Mouse (Mus musculus) forebrain, postnatal 0 days (tissue): Measurements from ENCODE around the gene Slc25a34. TPM values are rescaled to one million over a fixed set of nuclear protein-coding genes. Genes with fewer than 3 reads are reported as not detected.
A peak's percentile ranks its signal among the peaks of the same experiment; 100 is the strongest.

Experiments
- ATAC-seq: fragments of 200-750 bp; cut with Nextera tagmentation; 2 replicates; pipeline ENCODE4 v1.8.0; 2017; ENCODE audit warnings: mild to moderate bottlenecking, moderate library complexity
- DNase-seq: peaks from one replicate; pipeline ENCODE4 v3.0.0-alpha.2; 2015
- H3K27ac ChIP-seq: fragments of 300-500 bp; sonication (generic); 2 replicates; pipeline ENCODE4 v1.5.1; 2014; ENCODE audit warnings: low read depth, mild to moderate bottlenecking, antibody characterized with exemption, low read length, moderate library complexity, mixed read lengths
- H3K27me3 ChIP-seq: fragments of 300-500 bp; sonication (generic); 2 replicates; pipeline ENCODE4 v1.6.1; 2014; ENCODE audit warnings: mild to moderate bottlenecking, low read length, mixed read lengths; ENCODE audit not compliant: insufficient read depth
- H3K36me3 ChIP-seq: fragments of 300-500 bp; sonication (generic); 2 replicates; pipeline ENCODE4 v1.6.1; 2014; ENCODE audit warnings: mild to moderate bottlenecking, moderate library complexity; ENCODE audit not compliant: insufficient read depth
- H3K4me1 ChIP-seq: fragments of 300-500 bp; sonication (generic); 2 replicates; pipeline ENCODE4 v1.6.1; 2014; ENCODE audit warnings: antibody characterized with exemption; ENCODE audit not compliant: insufficient read depth
- H3K4me2 ChIP-seq: fragments of 300-500 bp; sonication (generic); 2 replicates; pipeline ENCODE4 v1.6.1; 2014; ENCODE audit warnings: low read depth, mild to moderate bottlenecking, moderate library complexity
- H3K4me3 ChIP-seq: fragments of 300-500 bp; sonication (generic); 2 replicates; pipeline ENCODE4 v1.5.1; 2014; ENCODE audit warnings: low read depth, low read length, mixed read lengths
- H3K9ac ChIP-seq: fragments of 300-500 bp; sonication (generic); 2 replicates; pipeline ENCODE4 v1.6.1; 2014; ENCODE audit warnings: mild to moderate bottlenecking
- H3K9me3 ChIP-seq: fragments of 300-500 bp; sonication (generic); 2 replicates; pipeline ENCODE4 v1.6.1; 2016; ENCODE audit warnings: low read length
- CTCF ChIP-seq: sonication (generic); IDR thresholded peaks from 2 replicates; pipeline ENCODE4 v1.5.1; 2016; ENCODE audit warnings: antibody characterized with exemption, control low read depth, low read depth
- WGBS: fragments of 180-500 bp; shearing (Covaris S2); extraction: QIAGEN DNeasy Blood & Tissue Kit; methylation state at CpG from one replicate; pipeline ENCODE4 v1.1.7; 2014; 5-methylcytosine and 5-hydroxymethylcytosine counted together
- polyA plus RNA-seq: library from polyadenylated mRNA; unstranded; fragments of >200 nt; fragmentation: Nextera tagmentation; extraction: Ambion mirVana; gene quantifications from 2 replicates; pipeline ENCODE4 v1.2.1, GENCODE M21; 2015
- total RNA-seq: library from RNA; depleted of rRNA; stranded (reverse); fragments of >200 nt; gene quantifications from 2 replicates; pipeline ENCODE4 v1.2.3, GENCODE M21; 2014

Gene Slc25a34
- total and polyA plus RNA-seq, 2 experiments from 2014 or later = 1.1 to 4.0 TPM

GRCm38 (mm10) chr4:141581051-141581450, 42.6 kb downstream of the Slc25a34 start:
- DNase-seq (no peak), ATAC-seq (no peak)
- Histone ChIP-seq H3K4me3 (no peak overlapping the region), H3K36me3 (no peaks in the 10 kb centered on the region), H3K4me2 (no peak overlapping the region), H3K9me3 (no peaks in the 10 kb centered on the region), H3K4me1 (no peaks in the 10 kb centered on the region), H3K9ac (no peak overlapping the region), H3K27me3 (no peaks in the 10 kb centered on the region), H3K27ac (no peak overlapping the region)
- no peak for TF ChIP-seq CTCF
- WGBS = 82% methylated on average over 13 of the region's 13 CpGs

GRCm38 (mm10) chr4:141578833-141579232, 44.8 kb downstream of the Slc25a34 start:
- no peak for TF ChIP-seq CTCF
- H3K27me3 ChIP-seq = no peaks in the 10 kb centered on the region
- WGBS = 78% methylated on average over 3 of the region's 3 CpGs
- H3K27ac ChIP-seq = no peak overlapping the region
- H3K36me3 ChIP-seq = no peaks in the 10 kb centered on the region
- no peak overlapping the region for H3K4me3 ChIP-seq
- no peak overlapping the region for H3K9ac ChIP-seq
- H3K4me2 ChIP-seq = no peak overlapping the region
- no peaks in the 10 kb centered on the region for H3K4me1 ChIP-seq
- no peaks in the 10 kb centered on the region for H3K9me3 ChIP-seq
- ATAC-seq = no peak
- no peak for DNase-seq

DNA sequence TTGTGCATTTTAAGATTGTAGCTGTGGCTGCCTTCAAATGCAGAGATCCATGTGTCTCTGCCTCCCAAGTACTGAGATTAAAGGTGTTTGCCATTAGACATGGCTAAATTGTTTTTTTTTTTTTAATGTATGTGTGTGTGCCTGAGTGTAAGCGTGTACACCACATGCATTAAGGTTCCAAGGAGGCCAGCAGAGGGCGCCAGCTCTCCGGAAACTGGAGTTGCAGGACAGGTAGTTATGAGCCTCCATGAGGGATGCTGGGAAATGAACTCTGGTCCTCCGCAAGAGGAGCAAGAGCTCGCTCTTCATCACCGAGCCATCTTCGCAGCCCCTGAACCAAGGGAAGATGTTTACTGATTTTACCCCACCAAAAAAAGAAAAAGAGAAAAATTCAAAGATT, 46.7 kb downstream of the Slc25a34 start:
- no peak for DNase-seq
- no peak for ATAC-seq
- Histone ChIP-seq H3K4me1 (no peaks in the 10 kb centered on the region), H3K27me3 (no peaks in the 10 kb centered on the region), H3K4me2 (no peak overlapping the region), H3K27ac (no peak overlapping the region), H3K36me3 (no peaks in the 10 kb centered on the region), H3K4me3 (no peak overlapping the region), H3K9me3 (no peaks in the 10 kb centered on the region), H3K9ac (no peak overlapping the region)
- WGBS = 93% methylated on average over 7 of the region's 7 CpGs
- peak; percentile 33 for TF ChIP-seq CTCF

DNA sequence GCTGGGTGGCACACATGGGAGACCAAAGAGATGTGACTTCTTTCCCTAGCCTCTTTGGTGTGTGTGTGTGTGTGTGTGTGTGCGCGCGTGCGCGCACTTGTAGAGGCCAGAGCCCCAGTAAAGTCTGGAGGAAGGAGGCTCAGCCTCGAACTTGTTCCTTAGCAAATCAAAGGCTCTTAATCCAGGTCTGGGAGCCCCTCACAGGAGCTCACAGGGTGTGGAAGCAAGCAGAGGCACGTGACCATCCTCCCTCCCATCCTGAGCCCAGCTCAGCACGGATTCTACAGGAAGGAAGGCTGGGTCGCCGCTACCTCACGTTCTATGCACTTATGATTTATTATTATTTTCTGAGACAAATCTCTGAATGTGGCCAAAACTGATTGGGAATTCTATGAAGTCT, 47.2 kb downstream of the Slc25a34 start:
- Histone ChIP-seq H3K4me2 (no peak overlapping the region), H3K9me3 (no peaks in the 10 kb centered on the region), H3K36me3 (no peaks in the 10 kb centered on the region), H3K9ac (no peak overlapping the region), H3K4me1 (no peaks in the 10 kb centered on the region), H3K27ac (no peak overlapping the region), H3K27me3 (no peaks in the 10 kb centered on the region), H3K4me3 (no peak overlapping the region)
- WGBS = 86% methylated on average over 11 of the region's 11 CpGs
- TF ChIP-seq CTCF = no peak
- DNase-seq = no peak
- no peak for ATAC-seq

GRCm38 (mm10) chr4:141574789-141575702, 48.6 kb downstream of the Slc25a34 start:
- H3K4me2 ChIP-seq = no peak overlapping the region
- WGBS = 38% methylated on average over 27 of the region's 27 CpGs
- H3K9me3 ChIP-seq = no peaks in the 10 kb centered on the region
- no peaks in the 10 kb centered on the region for H3K36me3 ChIP-seq
- peak; percentile 91 for DNase-seq
- H3K27ac ChIP-seq = no peak overlapping the region
- H3K4me3 ChIP-seq = no peak overlapping the region
- peak; percentile 85 for ATAC-seq
- no peaks in the 10 kb centered on the region for H3K27me3 ChIP-seq
- peak; percentile 97 for TF ChIP-seq CTCF
- no peak overlapping the region for H3K9ac ChIP-seq
- H3K4me1 ChIP-seq = no peaks in the 10 kb centered on the region

DNA sequence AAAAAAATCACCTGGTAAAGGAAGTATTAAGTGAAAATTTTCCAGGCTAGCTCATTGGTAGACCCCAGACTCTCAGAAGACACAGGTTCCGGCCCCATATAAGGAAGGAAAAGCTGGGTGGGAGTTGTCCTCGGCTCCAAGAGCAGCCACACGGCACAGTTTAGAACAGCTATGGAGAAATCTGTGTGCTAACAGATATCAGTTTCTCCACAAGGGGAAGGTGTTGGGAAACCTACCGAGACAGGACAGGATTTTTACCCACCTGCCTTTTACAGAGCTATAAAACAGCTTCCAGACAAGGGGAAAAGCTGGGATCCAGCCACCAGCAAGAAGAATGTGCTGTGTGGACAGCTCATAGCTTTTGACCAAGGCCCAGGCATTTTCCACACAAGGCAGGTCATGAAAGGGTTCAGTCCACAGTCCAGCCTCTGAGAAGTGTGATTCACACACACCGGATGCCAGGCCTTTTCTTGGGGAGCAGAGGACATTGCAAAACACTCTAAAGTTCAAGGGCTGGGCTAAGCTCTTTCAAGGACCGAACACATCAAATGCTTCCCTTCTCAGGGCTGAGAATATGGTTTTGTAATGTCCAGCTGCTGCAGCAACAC, 50.2 kb downstream of the Slc25a34 start:
- Histone ChIP-seq H3K9ac (no peak overlapping the region), H3K27ac (no peak overlapping the region), H3K27me3 (no peaks in the 10 kb centered on the region), H3K4me3 (no peak overlapping the region), H3K4me2 (no peak overlapping the region), H3K4me1 (no peaks in the 10 kb centered on the region), H3K9me3 (no peaks in the 10 kb centered on the region), H3K36me3 (no peaks in the 10 kb centered on the region)
- ATAC-seq (no peak), DNase-seq (no peak)
- TF ChIP-seq CTCF = no peak
- WGBS = 68% methylated on average over 6 of the region's 6 CpGs

DNA sequence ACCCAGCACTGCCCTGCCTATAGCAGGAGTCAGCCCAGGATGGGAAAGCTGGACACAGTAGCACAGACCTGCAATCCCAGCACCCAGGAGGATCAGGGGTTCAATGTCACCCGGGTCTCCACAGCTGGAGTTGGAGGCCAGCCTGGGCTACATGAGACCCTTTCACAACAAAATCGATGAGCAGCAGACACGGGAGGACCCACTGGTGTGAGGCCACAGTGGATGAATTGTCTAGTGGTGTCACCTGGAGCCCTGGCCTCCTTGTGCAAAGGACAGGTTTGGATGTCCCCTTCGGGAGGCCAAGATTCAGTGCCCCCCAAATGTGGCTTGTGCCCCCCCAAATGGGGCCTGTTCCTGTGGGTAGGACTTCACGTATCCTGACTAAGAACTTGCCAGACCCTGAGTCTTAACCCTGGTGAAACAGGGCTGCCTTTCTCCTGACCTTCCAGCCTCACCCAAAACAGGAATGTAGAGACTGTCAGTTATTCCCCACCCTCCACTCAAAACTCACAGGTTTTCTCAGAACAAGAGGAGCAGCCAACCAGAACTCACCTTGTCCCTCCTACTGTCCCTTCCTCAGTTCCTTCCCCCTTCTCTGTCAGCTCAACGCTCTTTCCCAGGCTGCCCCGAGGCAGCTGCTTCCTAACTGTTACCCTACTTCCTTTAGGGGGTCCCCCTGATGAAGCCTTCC, 50.8 kb downstream of the Slc25a34 start:
- 84% methylated on average over 7 of the region's 7 CpGs for WGBS
- H3K4me2 ChIP-seq = no peak overlapping the region
- H3K36me3 ChIP-seq = no peaks in the 10 kb centered on the region
- H3K4me3 ChIP-seq = no peak overlapping the region
- ATAC-seq = no peak
- H3K9me3 ChIP-seq = no peaks in the 10 kb centered on the region
- TF ChIP-seq CTCF = no peak
- no peak overlapping the region for H3K9ac ChIP-seq
- H3K27me3 ChIP-seq = no peaks in the 10 kb centered on the region
- no peaks in the 10 kb centered on the region for H3K4me1 ChIP-seq
- H3K27ac ChIP-seq = no peak overlapping the region
- no peak for DNase-seq
